Mouse (Mus musculus) kidney, embryonic 16.5 days (tissue): ENCODE data around the gene Rps18. TPM values are rescaled to one million over a fixed set of nuclear protein-coding genes. Genes with fewer than 3 reads are reported as not detected.

Source experiments
- ATAC-seq: fragments of 200-750 bp; cut with Nextera tagmentation; 2 replicates; pipeline ENCODE4 v1.8.0; 2017; ENCODE audit warnings: moderate TSS enrichment; ENCODE audit not compliant: low FRiP score, low TSS enrichment
- H3K27ac ChIP-seq: fragments of 300-500 bp; sonication (generic); 2 replicates; pipeline ENCODE4 v1.5.1; 2014; ENCODE audit warnings: low read length
- H3K27me3 ChIP-seq: fragments of 300-500 bp; sonication (generic); 2 replicates; pipeline ENCODE4 v1.6.1; 2014; ENCODE audit warnings: low read length, control low read depth, mixed read lengths; ENCODE audit not compliant: insufficient read depth
- H3K36me3 ChIP-seq: fragments of 300-500 bp; sonication (generic); 2 replicates; pipeline ENCODE4 v1.6.1; 2014; ENCODE audit warnings: low read length, control low read depth, mixed read lengths; ENCODE audit not compliant: insufficient read depth
- H3K4me1 ChIP-seq: fragments of 300-500 bp; sonication (generic); 2 replicates; pipeline ENCODE4 v1.6.1; 2014; ENCODE audit warnings: low read length, control low read depth, mixed read lengths; ENCODE audit not compliant: insufficient read depth
- H3K4me2 ChIP-seq: fragments of 300-500 bp; sonication (generic); replicated peaks from 2 replicates; pipeline ENCODE4 v1.6.1; 2014; ENCODE audit warnings: low read depth, low read length
- H3K4me3 ChIP-seq: fragments of 300-500 bp; sonication (generic); 2 replicates; pipeline ENCODE4 v1.5.1; 2014; ENCODE audit warnings: mild to moderate bottlenecking, low read length
- H3K9ac ChIP-seq: fragments of 300-500 bp; sonication (generic); replicated peaks from 2 replicates; pipeline ENCODE4 v1.6.1; 2014; ENCODE audit warnings: low read length
- H3K9me3 ChIP-seq: fragments of 300-500 bp; sonication (generic); 2 replicates; pipeline ENCODE4 v1.6.1; 2016; ENCODE audit warnings: low read length, control low read depth
- WGBS: fragments of 180-500 bp; shearing (Covaris S2); extraction: QIAGEN DNeasy Blood & Tissue Kit; methylation state at CpG from one replicate; pipeline ENCODE4 v1.1.7; 2014; 5-methylcytosine and 5-hydroxymethylcytosine counted together
- polyA plus RNA-seq: library from polyadenylated mRNA; unstranded; fragments of >200 nt; fragmentation: Nextera tagmentation; extraction: Ambion mirVana; gene quantifications from 2 replicates; pipeline ENCODE4 v1.2.1, GENCODE M21; 2015

Rps18 gene
- polyA plus RNA-seq, 1 experiment from 2014 or later: 1,786 TPM

DNA sequence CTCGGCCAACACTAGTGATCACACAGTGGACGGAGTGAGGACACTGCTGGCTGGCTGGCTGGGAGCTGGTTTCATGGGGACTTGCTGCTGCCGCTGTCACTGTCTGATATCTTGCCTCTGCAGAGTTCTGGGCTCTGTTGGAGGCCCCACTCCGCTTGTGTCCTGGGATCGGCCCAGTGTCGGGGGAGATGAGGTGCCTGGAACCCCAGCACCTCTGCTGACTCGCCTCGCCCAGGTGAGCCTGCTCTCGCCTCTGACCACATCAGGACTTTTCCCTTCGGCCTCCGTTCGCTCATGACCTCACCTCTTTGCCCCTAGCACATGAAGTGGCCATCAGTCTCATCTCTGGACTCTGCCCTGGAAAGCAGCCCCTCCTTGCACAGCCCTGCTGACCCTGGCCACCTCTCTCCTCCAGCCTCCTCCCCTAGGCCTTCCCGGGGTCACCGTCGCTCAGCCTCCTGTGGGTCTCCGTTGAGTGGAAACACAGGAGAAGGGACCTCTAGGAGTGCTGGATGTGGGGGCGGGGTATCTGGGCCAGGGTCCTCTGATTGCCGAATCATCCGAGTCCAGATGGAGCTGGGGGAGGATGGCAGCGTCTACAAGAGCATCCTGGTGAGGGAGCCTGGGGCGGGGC, 20.3 kb downstream of the Rps18 start:
- H3K27ac ChIP-seq: no peak overlapping the region
- no peaks in the 10 kb centered on the region for H3K9me3 ChIP-seq
- no peak overlapping the region for H3K4me3 ChIP-seq
- 83% methylated on average over 21 of the region's 21 CpGs for WGBS
- H3K4me2 ChIP-seq: no peak overlapping the region
- no peak for ATAC-seq
- no peak overlapping the region for H3K9ac ChIP-seq
- peaks cover 18% of the 10 kb centered on the region for H3K4me1 ChIP-seq
- no peaks in the 10 kb centered on the region for H3K27me3 ChIP-seq
- H3K36me3 ChIP-seq: peaks cover 30% of the 10 kb centered on the region

DNA sequence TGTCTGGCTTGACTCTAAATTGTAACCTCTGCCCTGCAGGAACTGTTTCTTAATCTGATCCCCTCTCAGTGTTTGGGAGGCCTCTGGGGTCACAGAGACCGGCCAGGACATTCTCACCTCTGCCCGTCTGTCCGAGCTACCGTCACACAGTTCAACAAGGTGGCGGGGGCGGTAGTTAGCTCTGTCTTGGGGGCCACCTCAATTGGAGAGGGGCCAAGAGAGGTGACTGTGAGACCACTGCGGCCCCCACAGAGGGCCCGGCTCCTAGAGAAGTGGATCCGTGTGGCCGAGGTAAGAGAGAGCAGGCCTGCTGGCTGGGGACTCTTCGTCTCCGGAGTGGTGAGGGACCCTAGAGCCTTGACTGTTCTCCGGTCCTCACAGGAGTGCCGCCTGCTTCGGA, 22.8 kb downstream of the Rps18 start:
- H3K9me3 ChIP-seq: no peaks in the 10 kb centered on the region
- H3K27me3 ChIP-seq: no peaks in the 10 kb centered on the region
- H3K27ac ChIP-seq: no peak overlapping the region
- no peak overlapping the region for H3K9ac ChIP-seq
- peaks cover 18% of the 10 kb centered on the region for H3K4me1 ChIP-seq
- no peak overlapping the region for H3K4me3 ChIP-seq
- ATAC-seq: no peak
- 89% methylated on average over 15 of the region's 15 CpGs for WGBS
- H3K36me3 ChIP-seq: peaks cover 25% of the 10 kb centered on the region
- no peak overlapping the region for H3K4me2 ChIP-seq

- WGBS: 85% methylated on average over 14 of the region's 14 CpGs
Observed at GRCm38 (mm10) chr17:33932448-33932847, 23.4 kb downstream of the Rps18 start.

GRCm38 (mm10) chr17:33931947-33932346, 23.9 kb downstream of the Rps18 start:
- Histone ChIP-seq H3K4me1 (peaks cover 18% of the 10 kb centered on the region), H3K27ac (no peak overlapping the region), H3K36me3 (peaks cover 17% of the 10 kb centered on the region), H3K9ac (no peak overlapping the region), H3K27me3 (no peaks in the 10 kb centered on the region), H3K9me3 (no peaks in the 10 kb centered on the region), H3K4me2 (no peak overlapping the region), H3K4me3 (no peak overlapping the region)
- WGBS: 93% methylated on average over 11 of the region's 11 CpGs
- no peak for ATAC-seq

More at GRCm38 (mm10) chr17:33932448-33932847, 23.4 kb downstream of the Rps18 start:
- H3K4me2 ChIP-seq: no peak overlapping the region
- H3K27ac ChIP-seq: no peak overlapping the region
- ATAC-seq: no peak
- H3K36me3 ChIP-seq: peaks cover 22% of the 10 kb centered on the region
- no peaks in the 10 kb centered on the region for H3K27me3 ChIP-seq
- H3K4me1 ChIP-seq: peaks cover 18% of the 10 kb centered on the region
- no peak overlapping the region for H3K4me3 ChIP-seq
- H3K9me3 ChIP-seq: no peaks in the 10 kb centered on the region
- no peak overlapping the region for H3K9ac ChIP-seq

GRCm38 (mm10) chr17:33931159-33931866, 24.5 kb downstream of the Rps18 start:
- H3K4me1 ChIP-seq: peaks cover 18% of the 10 kb centered on the region
- peak overlapping the region; percentile 98 for H3K4me2 ChIP-seq
- H3K27me3 ChIP-seq: no peaks in the 10 kb centered on the region
- peak overlapping the region; percentile 88 for H3K9ac ChIP-seq
- H3K4me3 ChIP-seq: peak overlapping the region; percentile 88
- no peak overlapping the region for H3K27ac ChIP-seq
- no peak for ATAC-seq
- 40% methylated on average over 18 of the region's 18 CpGs for WGBS
- H3K9me3 ChIP-seq: no peaks in the 10 kb centered on the region
- H3K36me3 ChIP-seq: peaks cover 13% of the 10 kb centered on the region

DNA sequence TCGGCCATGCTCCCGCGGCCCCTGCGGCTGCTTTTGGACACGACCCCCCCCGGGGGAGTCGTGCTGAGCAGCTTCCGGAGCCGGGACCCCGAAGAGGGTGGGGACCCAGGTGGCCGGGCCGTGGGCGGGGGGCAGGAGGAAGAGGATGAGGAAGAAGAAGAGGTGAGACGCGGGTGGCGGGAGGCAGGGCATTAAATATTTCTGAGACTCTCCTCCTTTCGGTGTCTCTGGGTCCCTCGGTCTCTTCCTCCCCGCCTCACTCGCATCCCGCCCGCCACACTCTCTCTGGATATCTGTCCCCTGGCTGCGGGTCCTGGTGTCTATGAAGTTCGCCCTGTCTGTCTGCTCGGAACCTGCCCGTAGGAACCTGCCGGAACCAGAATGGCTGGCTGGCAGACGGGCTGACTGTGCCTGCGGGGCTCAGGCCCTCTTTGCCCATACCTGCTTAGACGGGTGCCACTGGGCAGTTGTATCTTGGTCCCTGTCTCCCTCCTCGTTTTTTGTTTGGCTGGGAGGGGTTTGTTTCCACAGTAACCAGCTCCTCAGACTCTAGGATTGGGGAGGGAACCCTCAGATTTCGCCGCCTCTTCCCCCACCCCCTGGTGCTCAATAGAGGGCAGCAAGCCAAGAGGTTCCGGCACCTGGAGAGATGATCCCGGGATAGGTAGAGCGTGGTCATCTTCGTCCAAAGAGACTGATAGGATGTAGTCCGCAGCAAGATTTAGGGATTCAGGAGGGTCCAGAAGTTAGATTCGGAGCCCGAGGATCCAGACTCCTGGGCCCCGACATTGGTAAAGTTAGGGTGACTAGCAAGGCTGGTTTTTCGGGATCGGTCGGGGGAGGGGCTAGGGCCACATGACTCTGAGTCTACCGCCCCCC, 25.3 kb downstream of the Rps18 start:
- Histone ChIP-seq H3K27ac (peak overlapping the region; percentile 98), H3K36me3 (peaks cover 13% of the 10 kb centered on the region; the same call in 1 of the 2 replicates), H3K27me3 (no peaks in the 10 kb centered on the region), H3K4me2 (peak overlapping the region; percentile 98), H3K9me3 (no peaks in the 10 kb centered on the region), H3K4me3 (peak overlapping the region; percentile 88), H3K4me1 (peaks cover 18% of the 10 kb centered on the region), H3K9ac (peak overlapping the region; percentile 88)
- ATAC-seq: peak; percentile 14; the same call in 1 of the 2 replicates
- WGBS: under 1% methylated on average over 42 of the region's 45 CpGs

- Histone ChIP-seq H3K4me2 (peak within 1 kb of the TSS; percentile 98), H3K27ac (peak within 1 kb of the TSS; percentile 98), H3K9ac (peak within 1 kb of the TSS; percentile 88), H3K9me3 (no peaks in the 10 kb centered on the region), H3K4me3 (peak within 1 kb of the TSS; percentile 88), H3K4me1 (peaks cover 18% of the 10 kb centered on the region), H3K36me3 (peaks cover 10% of the 10 kb centered on the region; the same call in 1 of the 2 replicates), H3K27me3 (no peaks in the 10 kb centered on the region)
- peak; percentile 82 for ATAC-seq
- WGBS: 0% methylated on average over 77 of the region's 80 CpGs
Observed at GRCm38 (mm10) chr17:33929371-33930279, 26.2 kb downstream of the Rps18 start, which contains the start of gene Rgl2. TSS of gene Rgl2 (plus strand) at chr17:33929543.

DNA sequence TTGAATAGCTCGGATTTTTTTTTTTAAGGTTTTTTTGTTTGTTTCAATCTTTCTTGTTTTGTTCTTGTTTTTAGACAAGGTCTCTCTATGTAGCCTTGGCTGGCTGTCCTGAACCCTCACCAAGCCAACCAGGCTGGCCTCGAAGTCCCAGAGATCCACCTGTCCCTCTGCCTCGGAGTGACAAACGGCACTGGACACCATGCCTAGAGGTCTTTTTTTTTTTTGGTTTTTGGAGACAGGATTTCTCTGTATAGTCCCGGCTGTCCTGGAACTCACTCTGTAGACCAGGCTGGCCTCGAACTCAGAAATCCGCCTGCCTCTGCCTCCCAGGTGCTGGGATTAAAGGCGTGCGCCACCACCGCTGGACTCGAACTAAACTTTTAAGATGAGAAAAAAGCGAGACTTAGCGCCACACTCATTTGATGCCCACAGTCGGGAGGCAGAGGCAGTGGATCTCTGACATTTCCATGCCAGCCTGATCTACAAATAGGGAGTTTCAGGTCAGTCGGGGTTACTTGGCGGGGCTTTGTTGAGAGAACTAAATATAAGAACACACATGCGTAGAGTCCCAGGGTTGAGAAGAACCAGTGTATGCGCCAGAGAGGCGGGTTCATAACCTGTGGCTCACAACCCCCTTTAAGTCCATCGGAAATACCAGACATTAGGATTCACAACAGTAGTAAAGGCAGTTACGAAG, 27.4 kb downstream of the Rps18 start:
- Histone ChIP-seq H3K9ac (peak overlapping the region; percentile 88), H3K4me2 (peak overlapping the region; percentile 98), H3K27ac (no peak overlapping the region), H3K4me1 (peaks cover 18% of the 10 kb centered on the region), H3K4me3 (peak overlapping the region; percentile 88), H3K27me3 (no peaks in the 10 kb centered on the region), H3K36me3 (peaks cover 10% of the 10 kb centered on the region; the same call in 1 of the 2 replicates), H3K9me3 (no peaks in the 10 kb centered on the region)
- WGBS: 60% methylated on average over 21 of the region's 21 CpGs
- ATAC-seq: no peak
